Mouse (Mus musculus) gastrocnemius, adult 2 months (tissue): ENCODE results near the gene Rab31. TPM values are rescaled to one million over a fixed set of nuclear protein-coding genes. Genes with fewer than 3 reads are reported as not detected.

Experiments used
- DNase-seq: peaks from one replicate; pipeline ENCODE4 v3.0.0; 2022
- H3K27ac ChIP-seq: fragments of 200-600 bp; 2 replicates; pipeline ENCODE4 v1.8.1; 2022; ENCODE audit warnings: mild to moderate bottlenecking
- H3K4me3 ChIP-seq: fragments of 200-600 bp; 2 replicates; pipeline ENCODE4 v1.8.1; 2022; ENCODE audit warnings: mild to moderate bottlenecking, moderate library complexity
- CTCF ChIP-seq: fragments of 200-600 bp; IDR thresholded peaks from 2 replicates; pipeline ENCODE4 v1.8.1; 2022; ENCODE audit warnings: antibody characterized with exemption, mild to moderate bottlenecking, moderate library complexity
- intact Hi-C: fragments of 180-260 bp; cut with DNase I; formaldehyde crosslinking; loops from one replicate; pipeline ENCODE4 v1.15.1; 2025
- total RNA-seq, 2 experiments: library from RNA; stranded (reverse); gene quantifications; 2 replicates each; pipeline ENCODE4 v1.2.3; 2021

The Rab31 gene
- total RNA-seq, 2 experiments from 2014 or later = 3.4 to 7.4 TPM

GRCm38 (mm10) chr17:65726274-65726673 lies 46.3 kb downstream of the Rab31 start:
- intact Hi-C loops = no loop called here
- no peak overlapping the region for H3K4me3 ChIP-seq
- peak; percentile 45 for TF ChIP-seq CTCF

DNA sequence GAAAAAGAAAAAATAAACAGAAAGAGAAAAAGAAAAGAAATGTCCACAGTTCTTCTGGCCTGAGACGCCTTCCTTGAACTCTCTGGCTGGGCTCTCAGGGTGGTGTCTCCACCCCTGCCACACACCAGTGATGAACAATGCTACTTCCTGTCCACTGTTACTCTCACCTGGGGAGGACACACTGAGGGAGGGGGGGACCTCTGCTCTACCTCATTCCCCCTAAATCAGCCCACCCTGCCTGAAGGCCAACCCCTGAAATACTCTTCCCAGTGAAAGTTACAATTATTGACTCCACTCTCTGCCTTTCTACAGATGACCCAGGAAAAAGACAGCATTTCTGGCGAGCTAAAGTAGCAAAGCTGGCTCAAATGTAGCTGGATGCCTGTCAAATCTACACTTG lies 46.7 kb downstream of the Rab31 start:
- H3K4me3 ChIP-seq = no peak overlapping the region
- H3K27ac ChIP-seq = no peak overlapping the region
- no peak for DNase-seq
- intact Hi-C loops = no loop called here
- TF ChIP-seq CTCF = no peak

More at GRCm38 (mm10) chr17:65726274-65726673, 46.3 kb downstream of the Rab31 start:
- no peak for DNase-seq
- H3K27ac ChIP-seq = 0 out of 2 replicates have a peak overlapping the region, but pooled peaks have one; percentile 40

GRCm38 (mm10) chr17:65725381-65725780 lies 47.2 kb downstream of the Rab31 start:
- intact Hi-C loops = no loop called here
- Histone ChIP-seq H3K27ac (no peak overlapping the region), H3K4me3 (no peak overlapping the region)
- no peak for DNase-seq
- TF ChIP-seq CTCF = no peak

GRCm38 (mm10) chr17:65724254-65724653 lies 48.3 kb downstream of the Rab31 start:
- peak; percentile 41 for DNase-seq
- intact Hi-C loops = no loop called here

GRCm38 (mm10) chr17:65723633-65724032 lies 48.9 kb downstream of the Rab31 start:
- intact Hi-C loops = no loop called here
- no peak overlapping the region for H3K27ac ChIP-seq
- H3K4me3 ChIP-seq = no peak overlapping the region
- no peak for DNase-seq
- TF ChIP-seq CTCF = no peak

More at GRCm38 (mm10) chr17:65724254-65724653, 48.3 kb downstream of the Rab31 start:
- H3K4me3 ChIP-seq = 0 out of 2 replicates have a peak overlapping the region, but pooled peaks have one; percentile 3
- H3K27ac ChIP-seq = no peak overlapping the region
- TF ChIP-seq CTCF = no peak

DNA sequence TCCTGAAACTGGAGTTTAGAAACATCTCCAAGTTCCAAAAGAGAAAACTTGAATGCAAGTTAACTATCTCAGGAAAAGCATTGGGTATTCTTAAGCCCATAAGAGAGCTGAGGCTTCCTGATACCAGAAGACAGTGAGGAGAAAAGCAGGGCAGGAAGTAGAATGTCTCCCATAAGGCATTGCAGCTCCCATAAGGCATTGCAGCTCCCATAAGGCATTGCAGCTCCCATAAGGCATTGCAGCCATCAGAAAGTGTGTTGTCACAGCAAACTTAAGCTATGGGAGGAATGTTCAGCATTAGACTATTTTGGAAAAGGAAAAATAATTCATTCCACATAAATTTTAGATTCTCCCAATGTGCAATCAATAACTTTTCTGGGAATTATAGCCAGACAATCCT lies 51.2 kb downstream of the Rab31 start:
- intact Hi-C loops = no loop called here
- TF ChIP-seq CTCF = no peak
- no peak overlapping the region for H3K27ac ChIP-seq
- no peak for DNase-seq
- no peak overlapping the region for H3K4me3 ChIP-seq

GRCm38 (mm10) chr17:65719826-65720225 lies 52.7 kb downstream of the Rab31 start:
- intact Hi-C loops = no loop called here
- DNase-seq = no peak
- no peak overlapping the region for H3K4me3 ChIP-seq
- H3K27ac ChIP-seq = no peak overlapping the region
- TF ChIP-seq CTCF = no peak

- no peak for TF ChIP-seq CTCF
- Histone ChIP-seq H3K27ac (no peak overlapping the region), H3K4me3 (no peak overlapping the region)
- no peak for DNase-seq
- intact Hi-C loops = no loop called here
Measured at GRCm38 (mm10) chr17:65718578-65718977, 54.0 kb downstream of the Rab31 start.

DNA sequence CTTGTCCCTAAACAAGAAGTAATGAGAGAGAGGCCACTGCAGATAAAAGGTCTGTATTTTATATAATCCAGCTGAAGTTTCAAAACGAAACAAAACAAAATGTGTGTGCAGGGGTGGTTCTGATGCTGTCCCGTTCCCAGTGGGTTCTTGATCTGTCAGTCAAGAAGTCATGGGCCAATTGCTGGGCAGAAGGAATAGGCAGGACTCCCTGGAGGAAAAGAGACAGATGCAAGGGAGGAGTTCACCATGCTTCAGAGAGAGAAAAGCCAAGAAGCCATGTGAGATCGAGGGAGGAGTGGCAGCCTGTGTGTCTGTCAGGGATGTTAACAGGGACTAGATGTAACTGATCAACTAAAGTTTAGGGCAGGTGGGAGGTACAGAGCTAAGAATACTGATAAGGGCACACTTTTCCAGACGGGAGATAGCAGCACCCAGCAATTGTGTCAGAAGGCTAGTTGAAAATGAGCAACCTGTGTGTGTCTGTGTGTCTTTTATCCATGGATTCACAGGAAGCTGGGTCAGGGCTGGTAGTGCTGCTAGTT lies 54.8 kb downstream of the Rab31 start:
- H3K27ac ChIP-seq = no peak overlapping the region
- intact Hi-C loops = no loop called here
- no peak overlapping the region for H3K4me3 ChIP-seq
- TF ChIP-seq CTCF = no peak
- no peak for DNase-seq

DNA sequence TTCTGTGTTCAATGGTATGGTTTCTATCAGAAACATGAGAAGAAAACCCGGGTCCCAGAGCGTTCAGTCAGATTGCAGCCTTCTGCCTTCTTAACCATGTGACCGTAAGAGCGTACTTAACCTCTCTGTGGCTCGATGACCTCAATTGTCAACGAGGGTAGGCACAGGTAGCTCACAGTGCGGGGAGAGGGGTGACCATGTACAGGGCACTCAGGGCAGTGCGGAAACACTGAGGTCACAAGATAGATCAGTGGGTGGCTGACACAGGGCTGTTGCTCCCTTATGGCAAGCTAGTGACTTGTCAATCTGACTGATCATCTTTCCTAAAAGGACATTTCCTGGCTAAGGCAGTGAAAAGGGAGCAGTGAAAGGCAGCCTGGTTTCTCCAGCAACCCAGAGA lies 58.5 kb downstream of the Rab31 start:
- H3K4me3 ChIP-seq = no peak overlapping the region
- no peak overlapping the region for H3K27ac ChIP-seq
- DNase-seq = no peak
- intact Hi-C loops = no loop called here
- TF ChIP-seq CTCF = no peak

DNA sequence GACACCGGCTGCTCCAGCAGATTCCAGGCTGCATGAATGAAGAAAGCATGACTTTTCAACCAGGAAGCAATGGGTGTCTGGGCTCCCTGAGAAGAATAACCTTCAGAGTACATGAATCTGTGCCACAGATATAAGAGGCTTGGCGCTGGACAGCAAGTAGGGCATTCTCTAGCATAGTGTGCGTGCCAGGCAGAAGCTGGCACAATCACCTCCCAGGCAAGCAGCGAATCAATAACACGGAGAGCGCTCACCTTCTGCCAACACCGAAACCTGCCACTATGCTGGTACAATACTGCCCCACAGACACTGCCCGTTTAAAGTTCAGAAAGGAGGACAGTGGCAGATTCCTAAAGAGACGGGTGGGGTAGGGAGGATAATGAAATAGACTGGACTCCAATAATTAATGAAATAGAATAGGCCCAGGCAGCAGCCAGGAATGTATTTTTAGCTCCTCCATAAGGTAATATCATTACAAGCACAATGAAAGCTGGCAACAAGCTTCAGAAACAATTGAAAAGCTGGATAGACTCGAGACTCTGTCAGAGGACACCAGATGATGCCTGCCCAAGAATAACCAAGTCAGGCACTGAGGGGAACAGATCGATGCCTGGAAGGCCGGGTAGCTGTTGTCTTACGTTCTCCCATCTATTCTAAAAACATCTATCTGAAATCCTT lies 59.6 kb downstream of the Rab31 start:
- H3K27ac ChIP-seq = peak overlapping the region; percentile 36; the same call in 1 of the 2 replicates
- intact Hi-C loops = no loop called here
- peak overlapping the region; percentile 29 for H3K4me3 ChIP-seq
- no peak for TF ChIP-seq CTCF
- DNase-seq = no peak

DNA sequence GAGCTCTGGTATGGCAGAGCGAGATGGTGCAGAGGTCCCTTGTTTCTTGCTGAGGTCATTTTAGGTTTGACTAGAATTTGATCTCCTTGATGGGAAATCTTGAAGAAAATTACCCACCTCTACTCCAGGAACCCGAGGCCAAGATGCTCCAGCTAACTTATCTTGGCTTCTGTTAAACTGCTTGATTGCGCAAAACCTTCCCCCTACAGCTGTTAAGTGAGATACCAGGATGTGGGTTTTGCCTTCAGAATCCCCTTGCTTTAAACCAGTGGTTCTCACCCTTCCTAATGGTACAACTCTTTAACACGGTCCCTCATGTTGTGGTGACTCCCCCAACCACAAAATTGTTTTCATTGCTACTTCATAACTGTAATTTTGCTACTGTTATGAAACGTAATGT lies 60.8 kb downstream of the Rab31 start:
- H3K4me3 ChIP-seq = no peak overlapping the region
- intact Hi-C loops = no loop called here
- no peak overlapping the region for H3K27ac ChIP-seq
- TF ChIP-seq CTCF = no peak
- no peak for DNase-seq

DNA sequence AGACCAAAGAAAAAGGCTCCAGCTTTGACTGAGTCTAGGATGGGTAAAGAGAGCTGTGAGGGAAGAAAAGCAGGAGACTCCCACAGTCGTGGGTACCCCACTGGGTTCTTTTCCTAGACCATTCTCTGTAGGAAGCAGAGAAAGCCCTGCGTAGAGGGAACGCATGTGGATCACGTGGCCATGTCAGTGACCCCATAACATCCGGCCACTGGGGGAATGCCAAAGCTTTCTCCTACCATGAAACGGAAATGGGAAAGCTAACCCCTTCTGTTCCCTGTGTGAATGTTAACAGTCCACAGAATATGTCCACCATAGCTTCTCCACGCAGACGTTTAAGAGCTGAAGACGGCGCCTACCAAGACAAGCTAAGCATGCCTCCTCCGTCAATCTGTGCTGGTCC lies 62.0 kb downstream of the Rab31 start:
- intact Hi-C loops = no loop called here
- TF ChIP-seq CTCF = no peak
- no peak overlapping the region for H3K27ac ChIP-seq
- no peak for DNase-seq
- no peak overlapping the region for H3K4me3 ChIP-seq

GRCm38 (mm10) chr17:65706220-65706619 lies 66.3 kb downstream of the Rab31 start:
- Histone ChIP-seq H3K27ac (no peak overlapping the region), H3K4me3 (no peak overlapping the region)
- peak; percentile 80 for DNase-seq
- intact Hi-C loops = loop anchor here (5.0 to 10.0 kb wide), 3 partner anchors 66 to 399 kb away; partner anchors contain the start of genes Ndufv2 and Rab31
- TF ChIP-seq CTCF = peak; percentile 76
